Mouse (Mus musculus) monocyte, adult 5-6 weeks (primary cell): Measurements from ENCODE around the gene Gm867. TPM values are rescaled to one million over a fixed set of nuclear protein-coding genes. Genes with fewer than 3 reads are reported as not detected.
A peak's percentile ranks its signal among the peaks of the same experiment; 100 is the strongest.

ENCODE experiments used
- ATAC-seq: fragments of 153-309, 156-312 bp; replicated peaks from 2 replicates; pipeline ENCODE4 v1.8.0; 2017; ENCODE audit warnings: mild to moderate bottlenecking; ENCODE audit not compliant: low TSS enrichment, insufficient number of reproducible peaks, severe bottlenecking, poor library complexity, low FRiP score
- total RNA-seq: library from RNA; stranded (forward); fragments of 200-1000, 200-491, 200-594 nt; gene quantifications from 3 replicates; pipeline ENCODE4 v1.2.3, GENCODE M21; 2017

Gm867 gene
- total RNA-seq, 1 experiment from 2014 or later, result not detected

- ATAC-seq, result no peak
Observed at GRCm38 (mm10) chr10:75937851-75938643, 2.4 kb downstream of the Gm867 start.

DNA sequence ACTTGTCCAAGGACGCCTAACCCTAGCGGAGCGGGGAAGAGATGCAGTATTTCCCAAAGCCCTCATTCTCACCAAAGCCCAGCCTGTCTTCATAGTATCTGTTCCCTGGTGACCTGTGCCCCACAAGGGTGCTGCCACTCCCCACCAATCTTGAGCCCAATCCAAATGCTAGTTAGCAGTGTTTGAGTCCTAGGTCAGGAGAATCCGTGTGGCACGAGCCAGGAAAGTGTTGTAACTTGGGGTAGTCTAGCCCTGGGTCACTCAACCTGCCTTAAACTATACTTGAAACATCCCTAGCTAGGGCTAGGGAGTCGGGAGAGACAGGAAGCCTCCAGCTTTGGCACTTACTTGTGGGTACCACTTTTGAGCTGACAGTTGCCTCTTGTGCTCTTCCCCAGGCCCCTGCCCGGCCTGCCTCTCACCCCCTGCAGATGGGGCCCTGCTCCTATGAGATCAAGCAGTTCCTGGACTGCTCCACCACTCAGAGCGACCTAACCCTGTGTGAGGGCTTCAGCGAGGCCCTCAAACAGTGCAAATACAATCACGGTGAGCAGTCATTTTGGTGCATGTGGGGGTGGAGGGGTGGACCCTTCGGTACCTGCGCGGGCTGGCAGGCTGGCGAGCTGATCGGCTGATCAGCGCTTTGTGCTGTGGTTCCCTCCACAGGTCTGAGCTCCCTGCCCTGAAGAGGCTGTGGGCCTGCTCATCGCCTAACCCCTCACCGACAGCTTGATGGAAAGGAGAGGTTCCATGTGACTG lies 3.4 kb downstream of the Gm867 start:
- ATAC-seq, result no peak

DNA sequence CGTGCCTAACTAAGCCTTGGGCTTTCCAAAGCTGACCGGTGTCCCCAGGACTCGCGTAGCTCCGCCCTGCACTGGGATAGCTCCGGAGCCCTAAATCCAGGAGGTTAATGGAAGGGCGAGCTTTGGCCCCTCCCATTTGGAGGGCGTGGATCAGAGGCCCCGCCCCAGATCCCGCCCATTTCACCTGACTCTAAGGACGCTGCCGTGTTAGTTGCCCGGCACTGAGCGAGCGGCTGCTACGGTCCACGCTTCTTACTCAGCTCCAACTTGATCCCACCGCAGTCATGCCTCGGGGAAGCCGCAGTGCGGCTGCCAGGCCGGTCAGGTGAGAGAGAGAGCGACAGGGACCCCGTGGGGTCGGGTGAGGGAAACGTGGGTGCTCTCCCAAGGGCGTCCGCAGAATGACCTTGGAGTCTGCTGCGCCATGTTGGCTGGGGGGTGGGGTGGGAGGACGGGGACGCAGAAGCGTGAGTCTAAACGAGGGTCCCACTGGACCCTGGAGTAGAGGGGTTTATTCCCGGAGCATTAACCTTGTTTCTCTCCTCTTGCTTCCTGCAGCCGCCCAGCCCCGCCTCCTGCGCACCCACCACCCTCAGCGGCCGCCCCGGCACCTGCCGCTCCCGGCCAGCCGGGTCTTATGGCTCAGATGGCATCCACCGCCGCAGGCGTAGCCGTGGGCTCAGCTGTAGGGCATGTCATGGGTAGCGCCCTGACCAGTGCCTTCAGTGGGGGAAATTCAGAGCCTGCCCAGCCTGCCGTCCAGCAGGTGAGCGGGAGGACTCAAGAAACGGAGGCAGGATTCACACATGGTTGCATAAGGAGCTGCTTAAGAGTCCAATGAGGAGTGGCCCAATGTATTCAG lies 4.6 kb downstream of the Gm867 start, which contains the start of gene Mmp11:
Mmp11 (minus strand) TSS at position 817 of the 862 bp plus-strand sequence.
- ATAC-seq, result peak; percentile 66

- no peak for ATAC-seq
Observed at GRCm38 (mm10) chr10:75934991-75935390, 5.5 kb downstream of the Gm867 start.

- ATAC-seq, result no peak
Observed at GRCm38 (mm10) chr10:75932891-75933290, 7.6 kb downstream of the Gm867 start, which contains the start of gene Chchd10. Chchd10 (plus strand) TSS chr10:75933130.

- no peak for ATAC-seq
Observed at GRCm38 (mm10) chr10:75932081-75932678, 8.3 kb downstream of the Gm867 start.

DNA sequence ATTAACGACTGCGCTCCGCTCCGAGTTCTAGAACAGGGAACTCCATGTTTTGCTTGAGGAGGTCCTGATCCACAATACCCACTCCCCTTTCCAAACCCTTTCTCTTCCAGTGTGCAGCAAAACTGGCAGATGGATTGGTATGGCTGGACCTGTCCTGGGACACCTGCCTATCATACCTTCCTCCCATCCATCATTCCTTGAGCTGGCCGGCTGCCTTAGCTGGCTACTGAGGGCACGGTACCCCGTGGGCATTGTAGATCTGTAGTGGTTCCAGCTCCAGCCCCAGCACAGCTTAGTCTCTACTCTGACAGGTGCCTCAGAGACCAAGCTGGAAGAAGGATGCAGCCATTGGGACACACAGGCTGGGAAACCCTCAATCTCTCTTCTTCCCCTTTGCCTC lies 9.2 kb downstream of the Gm867 start:
- ATAC-seq, result no peak

DNA sequence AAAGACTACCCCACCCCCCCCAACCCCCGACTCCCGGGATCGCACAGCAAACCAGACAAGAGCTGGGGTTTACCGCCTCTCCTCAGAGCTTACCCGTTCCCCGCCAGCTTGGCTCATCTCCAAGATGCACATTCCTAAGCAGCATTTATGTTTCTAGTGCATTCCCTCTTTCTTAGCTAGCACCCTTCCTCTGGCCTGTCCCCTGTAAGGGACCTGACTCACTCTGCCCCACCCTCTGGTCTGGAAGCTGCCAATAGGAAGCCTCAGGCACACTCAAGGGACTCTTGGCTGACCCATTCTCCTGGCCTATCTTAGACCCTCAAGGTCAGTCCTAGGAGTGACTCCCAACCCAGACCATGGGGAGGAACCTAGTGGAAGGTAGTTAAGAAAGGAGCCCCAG lies 10.2 kb downstream of the Gm867 start:
- ATAC-seq, result no peak

GRCm38 (mm10) chr10:75926396-75926795 lies 14.1 kb downstream of the Gm867 start:
- no peak for ATAC-seq

DNA sequence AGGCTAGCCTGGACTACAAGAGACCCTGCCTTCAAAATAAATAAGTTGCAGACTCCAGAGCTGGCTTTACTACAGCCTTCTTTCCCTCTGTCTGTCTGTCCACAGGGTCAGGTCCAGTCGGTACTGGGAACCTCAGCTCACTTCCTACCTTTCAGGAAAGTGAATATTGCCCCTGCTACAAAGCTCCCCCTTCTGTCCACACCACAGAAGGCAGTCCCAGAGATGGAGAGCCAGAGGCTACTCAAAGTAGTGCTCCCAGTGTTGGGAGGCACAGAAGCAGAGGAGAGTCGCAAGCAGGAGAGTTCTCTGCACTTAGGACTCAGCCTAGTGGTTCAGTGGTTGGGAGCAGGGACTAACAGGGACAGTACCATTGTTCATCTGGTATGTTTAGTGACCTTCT lies 16.1 kb downstream of the Gm867 start:
- no peak for ATAC-seq

GRCm38 (mm10) chr10:75921726-75922560 lies 18.5 kb downstream of the Gm867 start:
- ATAC-seq, result no peak

- peak; percentile 77 for ATAC-seq
Observed at GRCm38 (mm10) chr10:75921026-75921725, 19.3 kb downstream of the Gm867 start, which contains the start of gene Smarcb1. Smarcb1 (minus strand) TSS chr10:75921617.

- ATAC-seq, result no peak
Observed at GRCm38 (mm10) chr10:75919026-75919425, 21.4 kb downstream of the Gm867 start.

GRCm38 (mm10) chr10:75916840-75917239 lies 23.6 kb downstream of the Gm867 start:
- no peak for ATAC-seq

- ATAC-seq, result no peak
Observed at GRCm38 (mm10) chr10:75915557-75915956, 24.9 kb downstream of the Gm867 start.

GRCm38 (mm10) chr10:75913013-75913589 lies 27.4 kb downstream of the Gm867 start:
- no peak for ATAC-seq

- no peak for ATAC-seq
Observed at GRCm38 (mm10) chr10:75910698-75911097, 29.8 kb downstream of the Gm867 start.
